Mouse (Mus musculus) thymus, adult 2 months (tissue): ENCODE results near the gene Tbc1d2b. TPM values are rescaled to one million over a fixed set of nuclear protein-coding genes. Genes with fewer than 3 reads are reported as not detected.

Experiments used
- DNase-seq: peaks from one replicate; pipeline ENCODE4 v3.0.0; 2021
- H3K27ac ChIP-seq: fragments of 200-500 bp; 2 replicates; pipeline ENCODE4 v1.5.1; 2012; ENCODE audit warnings: low read length, control low read depth; ENCODE audit not compliant: control insufficient read depth, insufficient read depth
- H3K27me3 ChIP-seq: fragments of 200-500 bp; 2 replicates; pipeline ENCODE4 v1.6.1; 2012; ENCODE audit warnings: mild to moderate bottlenecking, low read length, moderate library complexity, mixed read lengths; ENCODE audit not compliant: control insufficient read depth, insufficient read depth
- H3K36me3 ChIP-seq: fragments of 200-500 bp; 2 replicates; pipeline ENCODE4 v1.6.1; 2012; ENCODE audit warnings: mild to moderate bottlenecking, low read length, moderate library complexity; ENCODE audit not compliant: control insufficient read depth, insufficient read depth
- H3K4me1 ChIP-seq: fragments of 200-500 bp; replicated peaks from 2 replicates; pipeline ENCODE4 v1.6.1; 2012; ENCODE audit warnings: low read length; ENCODE audit not compliant: control insufficient read depth, insufficient read depth
- H3K4me3 ChIP-seq: fragments of 200-500 bp; 2 replicates; pipeline ENCODE4 v1.5.1; 2012; ENCODE audit warnings: mild to moderate bottlenecking, low read length, control low read depth, moderate library complexity; ENCODE audit not compliant: control insufficient read depth, insufficient read depth
- CTCF ChIP-seq: fragments of 200-500 bp; IDR thresholded peaks from 2 replicates; pipeline ENCODE4 v1.5.1; 2012; ENCODE audit warnings: mild to moderate bottlenecking, control low read depth, low read length, moderate library complexity, borderline replicate concordance; ENCODE audit not compliant: control insufficient read depth, poor library complexity, insufficient read depth; ENCODE audit errors: extremely low read depth
- POLR2A ChIP-seq: fragments of 200-500 bp; IDR thresholded peaks from 2 replicates; pipeline ENCODE4 v1.6.1; 2012; ENCODE audit warnings: mild to moderate bottlenecking, low read length, control low read depth, moderate library complexity; ENCODE audit not compliant: control insufficient read depth, poor library complexity, insufficient read depth; ENCODE audit errors: extremely low read depth
- WGBS: fragments of 180-500 bp; shearing (Covaris S2); methylation state at CpG from one replicate; pipeline ENCODE4 v1.1.7; 2018; 5-methylcytosine and 5-hydroxymethylcytosine counted together
- polyA plus RNA-seq: library from polyadenylated mRNA; depleted of rRNA; stranded (reverse); fragments of >200 nt; gene quantifications from 2 replicates; pipeline ENCODE4 v1.2.3, GENCODE M21; 2012

Gene Tbc1d2b
- polyA plus RNA-seq, 1 experiment, result 59.1 TPM

DNA sequence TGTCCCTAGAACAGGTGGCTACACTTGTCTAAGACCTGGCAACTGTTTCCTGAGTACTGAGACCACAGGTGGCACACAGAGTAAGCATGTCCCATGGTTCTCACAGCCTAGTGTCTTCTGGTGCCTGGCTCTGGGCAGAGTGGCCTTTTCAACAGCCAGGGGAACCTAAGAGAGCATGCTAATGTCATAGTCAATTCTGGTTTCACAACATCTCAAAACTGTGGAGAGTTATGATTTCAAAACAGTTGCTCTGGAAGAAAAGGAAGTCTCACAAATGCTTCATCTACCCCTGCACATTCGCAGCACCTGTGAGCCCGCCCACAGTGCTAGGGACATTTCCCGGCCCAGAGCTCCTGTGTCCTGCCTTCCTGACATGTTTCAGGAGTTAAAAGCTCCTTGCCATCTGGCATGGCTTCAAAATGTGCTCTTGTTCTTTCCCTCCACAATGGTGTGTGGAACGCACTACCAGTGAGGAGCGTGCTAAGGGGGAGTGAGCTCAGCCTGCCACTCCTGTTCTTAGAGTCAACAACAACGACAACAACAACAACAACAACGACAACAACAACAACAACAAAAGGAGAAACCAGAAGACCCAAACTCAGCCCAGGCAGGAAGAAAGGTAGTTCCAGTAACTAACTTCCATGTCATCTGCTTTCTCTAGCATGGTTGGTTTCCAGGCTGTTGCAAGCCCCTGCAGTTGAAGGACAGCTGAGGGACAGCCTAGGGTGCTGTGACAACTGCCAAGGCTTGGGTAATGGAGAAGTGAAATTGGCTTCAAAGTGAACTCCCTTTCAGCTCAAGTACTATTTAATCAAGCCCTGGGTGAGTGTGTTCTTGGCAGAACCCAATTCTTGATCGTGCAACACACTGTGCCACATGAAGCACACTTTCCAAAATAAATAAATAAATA lies 37.6 kb downstream of the Tbc1d2b start:
- peak; percentile 36 for DNase-seq
- Histone ChIP-seq H3K36me3 (peaks cover 3% of the 10 kb centered on the region; the same call in 1 of the 2 replicates), H3K4me1 (peaks cover 37% of the 10 kb centered on the region), H3K27me3 (no peaks in the 10 kb centered on the region), H3K4me3 (no peak overlapping the region), H3K27ac (peak overlapping the region; percentile 43)
- TF ChIP-seq CTCF, result no peak
- no peak for TF ChIP-seq POLR2A
- 60% methylated on average over 8 of the region's 8 CpGs for WGBS

GRCm38 (mm10) chr9:90227171-90227570 lies 43.4 kb downstream of the Tbc1d2b start:
- no peak for DNase-seq
- peaks cover 4% of the 10 kb centered on the region for H3K4me1 ChIP-seq
- H3K4me3 ChIP-seq, result no peak overlapping the region
- H3K27me3 ChIP-seq, result no peaks in the 10 kb centered on the region
- H3K27ac ChIP-seq, result no peak overlapping the region
- 90% methylated on average over 12 of the region's 12 CpGs for WGBS
- TF ChIP-seq CTCF, result no peak
- no peak for TF ChIP-seq POLR2A
- peaks cover 52% of the 10 kb centered on the region for H3K36me3 ChIP-seq

DNA sequence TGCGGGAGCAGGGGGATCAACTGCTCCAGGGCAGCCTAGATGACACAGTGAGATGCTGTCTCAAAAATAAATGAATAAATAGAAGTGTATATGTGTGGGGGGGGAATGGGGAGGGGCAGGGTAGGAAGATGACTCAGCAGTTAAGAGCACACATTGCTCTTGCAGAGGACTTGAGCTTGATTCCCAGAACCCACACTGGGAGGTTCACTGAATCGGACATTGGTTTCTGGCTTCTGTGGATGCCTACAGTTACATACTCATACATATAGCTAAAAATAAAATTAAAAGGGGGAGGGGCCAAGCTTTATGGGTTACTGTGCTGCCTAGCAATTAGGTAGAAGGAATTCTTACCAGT lies 43.9 kb downstream of the Tbc1d2b start:
- no peak overlapping the region for H3K4me3 ChIP-seq
- WGBS, result 97% methylated on average over 2 of the region's 2 CpGs
- DNase-seq, result no peak
- H3K4me1 ChIP-seq, result no peaks in the 10 kb centered on the region
- H3K27ac ChIP-seq, result no peak overlapping the region
- no peaks in the 10 kb centered on the region for H3K27me3 ChIP-seq
- H3K36me3 ChIP-seq, result peaks cover 56% of the 10 kb centered on the region
- TF ChIP-seq CTCF, result no peak

- DNase-seq, result no peak
- Histone ChIP-seq H3K27ac (no peak overlapping the region), H3K4me3 (no peak overlapping the region), H3K4me1 (no peaks in the 10 kb centered on the region), H3K27me3 (no peaks in the 10 kb centered on the region), H3K36me3 (peaks cover 56% of the 10 kb centered on the region)
- WGBS, result 92% methylated on average over 21 of the region's 21 CpGs
- TF ChIP-seq POLR2A (no peak), CTCF (no peak)
These were observed 44.4 kb downstream of the Tbc1d2b start for GRCm38 (mm10) chr9:90226081-90226741.

GRCm38 (mm10) chr9:90222275-90222674 lies 48.3 kb downstream of the Tbc1d2b start:
- no peak for DNase-seq
- TF ChIP-seq POLR2A (no peak), CTCF (no peak)
- H3K36me3 ChIP-seq, result peaks cover 84% of the 10 kb centered on the region

GRCm38 (mm10) chr9:90217501-90217900 lies 53.1 kb downstream of the Tbc1d2b start:
- peaks cover 3% of the 10 kb centered on the region; the same call in 1 of the 2 replicates for H3K4me1 ChIP-seq
- H3K4me3 ChIP-seq, result no peak overlapping the region
- DNase-seq, result no peak
- H3K27me3 ChIP-seq, result no peaks in the 10 kb centered on the region
- 98% methylated on average over 4 of the region's 4 CpGs for WGBS
- H3K36me3 ChIP-seq, result peaks cover 69% of the 10 kb centered on the region
- TF ChIP-seq CTCF (no peak), POLR2A (no peak)
- H3K27ac ChIP-seq, result no peak overlapping the region

More at GRCm38 (mm10) chr9:90222275-90222674, 48.3 kb downstream of the Tbc1d2b start:
- Histone ChIP-seq H3K4me3 (no peak overlapping the region), H3K4me1 (no peaks in the 10 kb centered on the region), H3K27me3 (no peaks in the 10 kb centered on the region), H3K27ac (no peak overlapping the region)
- 99% methylated on average over 3 of the region's 3 CpGs for WGBS
